Mouse (Mus musculus) midbrain, postnatal 0 days (tissue): ENCODE data around the gene Prph2. TPM values are rescaled to one million over a fixed set of nuclear protein-coding genes. Genes with fewer than 3 reads are reported as not detected.

ENCODE experiments used
- ATAC-seq: fragments of 200-750 bp; cut with Nextera tagmentation; 2 replicates; pipeline ENCODE4 v1.8.0; 2017; ENCODE audit warnings: moderate number of reproducible peaks, mild to moderate bottlenecking, moderate TSS enrichment, moderate library complexity; ENCODE audit not compliant: low FRiP score
- DNase-seq: peaks from one replicate; pipeline ENCODE4 v3.0.0-alpha.2; 2015; ENCODE audit warnings: low spot score
- H3K27ac ChIP-seq: fragments of 300-500 bp; sonication (generic); 2 replicates; pipeline ENCODE4 v1.5.1; 2014; ENCODE audit warnings: low read depth, mild to moderate bottlenecking, low read length, mixed read lengths
- H3K27me3 ChIP-seq: fragments of 300-500 bp; sonication (generic); 2 replicates; pipeline ENCODE4 v1.6.1; 2014; ENCODE audit warnings: low read length, control low read depth, mixed read lengths; ENCODE audit not compliant: insufficient read depth
- H3K36me3 ChIP-seq: fragments of 300-500 bp; sonication (generic); 2 replicates; pipeline ENCODE4 v1.6.1; 2014; ENCODE audit warnings: low read length, control low read depth, mixed read lengths; ENCODE audit not compliant: insufficient read depth
- H3K4me1 ChIP-seq: fragments of 300-500 bp; sonication (generic); 2 replicates; pipeline ENCODE4 v1.6.1; 2014; ENCODE audit warnings: mild to moderate bottlenecking, control low read depth, antibody characterized with exemption, low read length, mixed read lengths; ENCODE audit not compliant: insufficient read depth
- H3K4me2 ChIP-seq: fragments of 300-500 bp; sonication (generic); 2 replicates; pipeline ENCODE4 v1.6.1; 2014; ENCODE audit warnings: low read depth, mild to moderate bottlenecking, low read length, mixed read lengths; ENCODE audit not compliant: poor library complexity, severe bottlenecking
- H3K4me3 ChIP-seq: fragments of 300-500 bp; sonication (generic); 2 replicates; pipeline ENCODE4 v1.5.1; 2014; ENCODE audit warnings: low read depth, mild to moderate bottlenecking, low read length, moderate library complexity
- H3K9ac ChIP-seq: fragments of 300-500 bp; sonication (generic); replicated peaks from 2 replicates; pipeline ENCODE4 v1.6.1; 2014; ENCODE audit warnings: mild to moderate bottlenecking, low read length, moderate library complexity, mixed read lengths; ENCODE audit not compliant: poor library complexity, severe bottlenecking
- H3K9me3 ChIP-seq: fragments of 300-500 bp; sonication (generic); 2 replicates; pipeline ENCODE4 v1.6.1; 2016; ENCODE audit warnings: low read length, control low read depth
- CTCF ChIP-seq: IDR thresholded peaks from 2 replicates; pipeline ENCODE4 v1.5.1; 2016; ENCODE audit warnings: antibody characterized with exemption, mild to moderate bottlenecking
- WGBS: fragments of 180-500 bp; shearing (Covaris S2); extraction: QIAGEN DNeasy Blood & Tissue Kit; methylation state at CpG from one replicate; pipeline ENCODE4 v1.1.7; 2014; 5-methylcytosine and 5-hydroxymethylcytosine counted together
- polyA plus RNA-seq: library from polyadenylated mRNA; unstranded; fragments of >200 nt; fragmentation: Nextera tagmentation; extraction: Ambion mirVana; gene quantifications from 2 replicates; pipeline ENCODE4 v1.2.1, GENCODE M21; 2015
- total RNA-seq: library from RNA; depleted of rRNA; stranded (reverse); fragments of >200 nt; gene quantifications from 2 replicates; pipeline ENCODE4 v1.2.3, GENCODE M21; 2014; rRNA removed

Prph2 gene
- total RNA-seq (not detected in 2 replicates), polyA plus RNA-seq (not detected in 2 replicates)

DNA sequence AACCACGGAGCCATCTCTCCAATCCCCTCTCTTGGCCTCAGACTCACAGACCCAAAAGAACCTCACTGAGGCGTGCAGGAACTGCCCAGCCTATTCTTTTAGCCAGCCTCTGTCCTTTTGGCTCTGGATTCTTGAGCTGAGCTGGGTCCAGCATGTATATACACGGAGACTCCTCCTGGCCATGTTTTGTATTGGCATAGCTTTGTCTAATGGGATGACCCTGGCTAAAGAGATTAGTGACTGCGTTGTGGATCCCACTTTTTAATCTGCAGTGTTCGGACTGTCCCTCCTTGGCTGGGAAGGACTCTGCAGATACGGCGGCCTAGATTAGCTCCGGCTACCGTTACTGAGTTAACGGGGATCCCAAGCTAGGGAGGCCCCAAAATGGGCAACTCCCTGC lies at the start of gene Prph2:
Gene Prph2, plus strand, starts transcription at position 274 of the 400 bp plus-strand sequence.
- Histone ChIP-seq H3K9me3 (no peaks in the 10 kb centered on the region), H3K4me2 (no peak within 1 kb of the TSS), H3K27me3 (no peaks in the 10 kb centered on the region), H3K9ac (no peak within 1 kb of the TSS), H3K4me1 (no peaks in the 10 kb centered on the region), H3K27ac (no peak within 1 kb of the TSS), H3K4me3 (no peak within 1 kb of the TSS), H3K36me3 (no peaks in the 10 kb centered on the region)
- no peak for TF ChIP-seq CTCF
- WGBS: 70% methylated on average over 10 of the region's 10 CpGs
- ATAC-seq (no peak), DNase-seq (no peak)

DNA sequence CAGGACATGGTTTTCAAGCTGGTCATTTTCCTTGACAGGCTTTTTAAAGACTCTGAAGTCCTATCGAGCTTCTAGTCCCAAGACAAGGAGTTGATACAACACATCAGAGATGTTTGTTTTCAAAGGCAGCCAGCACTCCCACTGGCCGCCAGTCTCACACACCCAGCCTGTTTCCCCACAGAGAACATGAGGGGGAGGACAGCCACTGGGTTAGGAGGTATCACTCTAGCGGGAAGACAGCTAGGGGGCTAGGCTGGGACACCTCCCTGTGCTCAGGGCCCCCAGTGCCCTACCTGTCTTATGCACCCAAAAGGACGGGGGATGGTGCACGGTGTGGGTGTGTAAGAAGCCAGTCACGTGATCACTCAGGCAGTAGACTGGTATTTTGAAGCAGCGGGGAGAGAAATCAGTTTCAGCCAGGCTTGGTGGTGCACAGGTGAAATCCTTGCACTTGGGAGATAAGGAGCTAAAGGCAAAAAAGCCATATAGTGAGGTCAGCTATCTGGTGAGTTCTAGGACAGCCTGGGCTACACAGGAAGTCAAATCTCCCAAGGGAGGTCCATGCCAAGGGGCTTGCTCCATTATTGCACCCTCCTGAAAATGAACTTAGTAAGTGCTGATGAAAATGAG lies 45.6 kb upstream of the Prph2 start:
- no peak for TF ChIP-seq CTCF
- no peaks in the 10 kb centered on the region for H3K36me3 ChIP-seq

GRCm38 (mm10) chr17:46866836-46867235 lies 43.4 kb upstream of the Prph2 start:
- 90% methylated on average over 12 of the region's 12 CpGs for WGBS
- no peak for TF ChIP-seq CTCF
- ATAC-seq: no peak

More for the DNA sequence above, 45.6 kb upstream of the Prph2 start:
- no peak overlapping the region for H3K27ac ChIP-seq
- no peaks in the 10 kb centered on the region for H3K27me3 ChIP-seq
- no peak overlapping the region for H3K4me3 ChIP-seq
- H3K9me3 ChIP-seq: no peaks in the 10 kb centered on the region
- ATAC-seq (no peak), DNase-seq (no peak)
- H3K9ac ChIP-seq: no peak overlapping the region
- 72% methylated on average over 7 of the region's 7 CpGs for WGBS
- no peak overlapping the region for H3K4me2 ChIP-seq
- H3K4me1 ChIP-seq: no peaks in the 10 kb centered on the region

GRCm38 (mm10) chr17:46870204-46870798 lies 40.0 kb upstream of the Prph2 start:
- H3K36me3 ChIP-seq: no peaks in the 10 kb centered on the region
- no peak overlapping the region for H3K4me3 ChIP-seq
- no peak for TF ChIP-seq CTCF
- no peak overlapping the region for H3K9ac ChIP-seq
- ATAC-seq (no peak), DNase-seq (no peak)
- no peak overlapping the region for H3K4me2 ChIP-seq
- H3K9me3 ChIP-seq: no peaks in the 10 kb centered on the region
- 95% methylated on average over 5 of the region's 5 CpGs for WGBS
- no peak overlapping the region for H3K27ac ChIP-seq
- no peaks in the 10 kb centered on the region for H3K4me1 ChIP-seq
- H3K27me3 ChIP-seq: no peaks in the 10 kb centered on the region

More at GRCm38 (mm10) chr17:46866836-46867235, 43.4 kb upstream of the Prph2 start:
- no peak overlapping the region for H3K4me3 ChIP-seq
- H3K36me3 ChIP-seq: no peaks in the 10 kb centered on the region
- no peak for DNase-seq
- no peaks in the 10 kb centered on the region for H3K9me3 ChIP-seq
- no peak overlapping the region for H3K27ac ChIP-seq
- no peaks in the 10 kb centered on the region for H3K4me1 ChIP-seq
- H3K4me2 ChIP-seq: no peak overlapping the region
- H3K27me3 ChIP-seq: no peaks in the 10 kb centered on the region
- no peak overlapping the region for H3K9ac ChIP-seq

DNA sequence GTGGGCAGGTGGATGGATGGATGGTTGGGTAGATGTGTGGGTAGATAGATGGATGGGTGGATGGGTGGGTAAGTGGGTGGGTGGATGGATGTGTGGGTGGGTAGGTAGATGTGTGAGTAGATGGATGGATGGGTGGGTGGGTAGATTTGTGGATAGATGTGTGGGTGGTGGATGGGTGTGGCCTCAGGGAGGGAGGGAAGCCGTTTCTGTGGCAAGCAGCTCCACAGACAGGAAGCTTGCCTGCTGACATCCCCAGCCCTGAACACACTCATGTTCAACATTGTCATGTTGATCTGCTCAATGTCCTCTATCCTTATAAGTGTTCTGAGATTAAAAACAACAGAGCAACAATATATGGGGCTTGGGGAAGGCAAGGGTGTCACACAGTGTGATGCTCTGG lies 39.3 kb upstream of the Prph2 start:
- H3K4me1 ChIP-seq: no peaks in the 10 kb centered on the region
- no peak for DNase-seq
- no peak overlapping the region for H3K9ac ChIP-seq
- 67% methylated on average over 1 of the region's 1 CpGs for WGBS
- H3K27ac ChIP-seq: no peak overlapping the region
- TF ChIP-seq CTCF: no peak
- H3K27me3 ChIP-seq: no peaks in the 10 kb centered on the region
- H3K36me3 ChIP-seq: no peaks in the 10 kb centered on the region; the same call in 1 of the 2 replicates
- ATAC-seq: no peak
- H3K9me3 ChIP-seq: no peaks in the 10 kb centered on the region
- H3K4me3 ChIP-seq: no peak overlapping the region
- H3K4me2 ChIP-seq: no peak overlapping the region

DNA sequence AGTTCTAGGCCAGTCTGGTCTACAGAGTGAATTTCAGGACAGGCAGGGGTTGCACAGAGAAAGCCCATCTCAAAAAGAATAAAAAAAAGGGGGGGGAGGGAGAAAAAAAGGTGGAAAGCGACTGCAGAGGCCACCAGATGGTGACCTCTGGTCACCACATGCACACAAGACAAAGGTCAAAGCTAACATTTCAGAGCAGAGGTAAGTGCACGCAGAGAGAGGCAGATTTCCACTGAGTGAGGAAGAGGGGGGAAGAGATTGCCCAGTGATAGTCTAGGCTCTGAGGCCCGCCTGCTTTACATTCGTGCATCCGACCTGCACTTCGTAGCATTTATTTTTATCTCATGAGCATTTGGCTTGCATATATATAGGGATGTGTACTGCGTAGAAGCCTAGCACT lies 37.5 kb upstream of the Prph2 start:
- Histone ChIP-seq H3K4me2 (no peak overlapping the region), H3K36me3 (no peaks in the 10 kb centered on the region; the same call in 1 of the 2 replicates), H3K4me1 (no peaks in the 10 kb centered on the region), H3K9ac (no peak overlapping the region), H3K9me3 (no peaks in the 10 kb centered on the region), H3K27me3 (no peaks in the 10 kb centered on the region), H3K4me3 (no peak overlapping the region), H3K27ac (no peak overlapping the region)
- 90% methylated on average over 7 of the region's 7 CpGs for WGBS
- no peak for TF ChIP-seq CTCF
- no peak for ATAC-seq
- DNase-seq: no peak
